Mouse (Mus musculus): ENCODE results near the gene Alkbh4.

Alkbh4 gene

DNA sequence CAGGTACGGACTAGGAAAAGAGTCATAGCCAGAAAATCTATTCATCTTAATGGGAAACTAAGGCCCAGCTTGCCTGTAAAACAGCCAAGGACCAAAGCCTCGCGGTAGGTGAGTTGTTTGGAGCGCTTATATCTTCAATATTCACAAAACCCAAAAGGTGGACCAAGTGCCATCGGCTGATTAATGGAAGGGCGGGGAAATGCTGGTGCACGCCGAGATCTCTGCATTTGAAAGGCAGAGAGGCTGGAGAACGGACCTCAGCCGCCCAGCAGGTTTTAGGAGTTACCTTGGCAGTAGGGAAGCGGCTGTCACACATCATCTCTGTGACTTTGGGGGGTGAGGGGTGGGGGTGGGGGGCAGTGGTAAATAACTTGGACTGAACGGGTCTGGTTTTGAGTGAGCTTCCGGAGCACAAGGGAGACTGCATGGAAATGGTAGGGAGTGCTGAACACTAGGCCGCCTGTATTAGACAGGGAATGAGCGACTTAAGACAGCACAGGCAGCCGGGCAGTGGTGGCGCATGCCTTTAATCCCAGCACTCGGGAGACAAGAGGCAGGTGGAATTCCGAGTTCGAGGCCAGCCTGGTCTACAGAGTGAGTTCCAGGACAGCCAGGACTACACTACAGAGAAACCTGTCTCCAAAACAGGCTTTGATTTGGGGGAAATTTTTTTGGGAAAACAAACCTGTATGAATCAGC lies 495 bp downstream of the Alkbh4 start:
- TF ChIP-seq GATA4 (IDR thresholded peaks at IDR 0.05; ENCODE audit: insufficient replicate concordance, low read length): no peak

DNA sequence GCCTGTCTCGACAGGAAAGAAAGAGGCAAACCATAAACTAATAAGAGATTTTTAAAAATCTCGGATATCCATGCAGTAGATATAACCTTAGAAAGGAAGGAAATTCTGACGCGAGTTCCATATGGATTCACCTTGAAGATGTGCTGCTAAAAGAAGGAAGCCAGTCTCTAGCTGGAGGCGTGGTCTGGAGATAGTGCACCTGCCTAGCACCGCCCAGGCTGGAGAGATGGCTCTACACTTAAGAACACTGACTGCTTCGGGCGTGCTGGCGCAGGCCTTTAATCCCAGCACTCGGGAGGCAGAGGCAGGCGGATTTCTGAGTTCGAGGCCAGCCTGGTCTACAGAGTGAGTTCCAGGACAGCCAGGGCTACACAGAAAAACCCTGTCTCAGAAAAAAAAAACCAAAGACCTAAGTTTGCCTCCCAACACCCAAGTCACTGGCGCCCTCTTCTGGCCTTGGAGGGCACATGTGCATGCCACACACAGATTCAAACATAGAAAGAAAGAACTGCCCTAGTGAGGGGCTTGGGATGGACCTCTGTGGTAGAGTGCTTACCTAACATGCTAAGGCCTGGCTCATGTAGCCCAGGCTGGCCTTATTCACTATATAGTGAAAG lies 1.8 kb downstream of the Alkbh4 start:
- TF ChIP-seq GATA4 (IDR thresholded peaks at IDR 0.05; ENCODE audit: insufficient replicate concordance, low read length): no peak

DNA sequence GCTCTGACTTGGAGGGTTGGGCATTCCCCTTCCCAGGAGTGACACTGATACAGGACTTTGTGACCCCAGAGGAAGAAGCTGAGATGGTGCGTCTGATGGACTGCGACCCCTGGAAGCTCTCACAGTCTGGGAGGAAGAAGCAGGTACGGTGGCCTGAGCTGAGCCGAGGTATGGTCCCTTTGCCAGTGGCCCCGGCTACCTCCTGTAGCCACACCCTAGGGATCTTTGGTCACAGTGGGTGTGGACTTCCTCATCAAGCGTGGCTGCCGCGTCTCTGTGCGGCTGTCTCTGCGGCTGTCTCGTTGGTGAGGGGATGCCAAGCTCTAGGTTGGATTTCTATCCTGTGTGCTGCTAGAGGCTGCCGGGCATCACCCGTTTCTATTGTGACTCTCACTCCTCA lies 3.4 kb downstream of the Alkbh4 start:
- TF ChIP-seq GATA4 (IDR thresholded peaks at IDR 0.05; ENCODE audit: insufficient replicate concordance, low read length): no peak

DNA sequence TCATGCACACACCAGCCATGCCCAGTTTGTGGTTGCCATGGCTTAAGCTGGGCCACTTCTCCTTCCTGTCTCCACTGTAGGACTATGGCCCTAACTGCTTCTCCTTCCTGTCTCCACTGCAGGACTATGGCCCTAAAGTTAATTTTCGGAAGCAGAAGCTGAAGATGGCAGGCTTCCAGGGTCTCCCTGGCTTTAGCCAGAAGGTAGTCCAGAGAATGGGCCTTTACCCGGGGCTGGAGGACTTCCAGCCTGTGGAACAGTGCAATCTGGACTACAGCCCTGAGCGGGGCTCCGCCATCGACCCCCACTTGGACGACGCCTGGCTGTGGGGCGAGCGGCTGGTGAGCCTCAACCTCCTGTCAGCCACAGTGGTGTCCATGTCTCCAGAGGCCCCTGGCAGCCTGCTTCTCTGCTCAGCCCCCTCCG lies 4.1 kb downstream of the Alkbh4 start:
- no peak for TF ChIP-seq GATA4 (IDR thresholded peaks at IDR 0.05; ENCODE audit: insufficient replicate concordance, low read length)

DNA sequence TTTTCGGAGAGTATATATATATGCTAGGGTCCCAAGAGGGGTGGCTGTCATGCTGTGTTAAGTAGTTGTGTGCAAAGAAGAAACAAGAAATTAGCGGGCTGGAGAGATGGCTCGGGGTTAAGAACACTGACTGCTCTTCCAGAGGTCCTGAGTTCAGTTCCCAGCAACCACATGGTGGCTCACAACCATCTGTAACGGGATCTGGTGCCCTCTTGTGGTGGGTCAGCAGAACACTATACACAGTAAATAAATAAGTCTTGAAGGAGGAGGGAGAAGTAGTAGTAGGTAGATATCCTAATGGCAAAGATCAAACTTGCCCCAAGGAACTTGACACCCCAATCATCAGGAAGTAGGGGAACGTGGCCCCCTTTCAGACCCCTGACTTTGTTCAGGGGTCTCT lies 6.8 kb downstream of the Alkbh4 start:
- no peak for TF ChIP-seq GATA4 (IDR thresholded peaks at IDR 0.05; ENCODE audit: insufficient replicate concordance, low read length)

DNA sequence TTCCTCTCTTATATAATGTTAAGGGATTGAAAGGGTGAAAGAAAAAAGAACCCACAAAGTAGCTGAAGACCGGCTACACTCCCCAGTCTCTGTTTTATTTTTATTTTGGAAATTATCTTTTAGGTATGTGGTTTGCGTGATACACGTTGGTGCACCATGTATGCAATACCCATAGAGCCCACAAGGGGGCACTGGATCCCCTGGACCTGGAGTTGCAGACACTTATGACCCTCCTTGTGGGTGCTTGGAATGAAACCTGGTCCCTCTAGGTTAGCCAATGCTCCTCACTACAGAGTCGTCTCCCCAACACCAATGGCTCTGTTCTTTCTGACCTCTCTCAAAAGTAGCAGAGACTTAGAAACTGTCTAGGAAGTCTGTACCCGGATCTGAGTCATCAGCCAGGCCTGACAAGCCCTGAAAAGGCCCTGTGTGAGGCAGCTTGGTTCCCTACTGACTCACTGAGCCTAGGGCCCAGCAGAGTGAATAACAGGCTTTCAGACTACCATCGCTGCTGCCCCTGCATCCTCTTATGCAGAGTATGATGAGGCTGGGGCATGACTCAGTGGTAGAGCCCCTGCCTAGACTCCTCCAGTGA lies 7.3 kb downstream of the Alkbh4 start:
- TF ChIP-seq GATA4 (IDR thresholded peaks at IDR 0.05; ENCODE audit: insufficient replicate concordance, low read length): no peak

DNA sequence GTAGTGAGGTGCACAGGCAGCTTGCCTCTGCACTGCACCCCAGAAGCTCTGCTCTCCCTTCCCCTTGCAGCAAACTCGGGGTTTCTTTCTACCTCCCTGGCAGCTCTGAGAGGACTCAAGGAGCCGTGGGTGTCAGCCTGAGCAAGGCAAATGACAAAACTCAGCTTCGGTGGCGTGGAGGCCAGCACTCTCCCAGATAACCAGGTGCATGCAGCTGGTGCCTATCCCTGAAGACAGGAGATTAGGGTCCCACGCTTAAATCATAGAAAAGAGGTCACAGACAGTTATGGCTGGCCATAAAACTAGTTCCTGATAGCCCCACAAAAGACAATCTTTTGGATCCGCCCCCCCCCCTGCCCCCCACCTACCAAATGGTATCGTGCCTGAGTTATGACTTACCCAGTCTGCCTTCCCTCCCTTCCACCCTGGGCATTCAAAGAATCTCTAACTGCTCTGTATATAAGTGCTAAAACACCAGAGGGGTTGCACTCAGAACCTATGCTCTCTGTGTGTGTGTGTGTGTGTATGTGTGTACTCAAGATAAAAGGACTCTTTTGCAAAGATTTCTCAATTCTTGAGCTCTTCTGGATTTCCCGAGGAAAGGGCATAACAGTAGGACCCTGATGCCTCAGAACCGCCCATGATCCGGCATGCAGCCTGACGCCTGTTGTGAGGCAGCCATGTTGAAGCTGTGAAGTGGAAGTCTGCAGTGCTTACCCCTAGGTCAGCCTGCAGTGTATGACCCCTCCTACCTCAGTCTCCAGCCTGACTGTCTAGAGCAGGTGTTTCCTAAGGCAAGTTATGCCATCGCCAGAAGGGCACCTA lies 8.9 kb downstream of the Alkbh4 start:
- no peak for TF ChIP-seq GATA4 (IDR thresholded peaks at IDR 0.05; ENCODE audit: insufficient replicate concordance, low read length)

DNA sequence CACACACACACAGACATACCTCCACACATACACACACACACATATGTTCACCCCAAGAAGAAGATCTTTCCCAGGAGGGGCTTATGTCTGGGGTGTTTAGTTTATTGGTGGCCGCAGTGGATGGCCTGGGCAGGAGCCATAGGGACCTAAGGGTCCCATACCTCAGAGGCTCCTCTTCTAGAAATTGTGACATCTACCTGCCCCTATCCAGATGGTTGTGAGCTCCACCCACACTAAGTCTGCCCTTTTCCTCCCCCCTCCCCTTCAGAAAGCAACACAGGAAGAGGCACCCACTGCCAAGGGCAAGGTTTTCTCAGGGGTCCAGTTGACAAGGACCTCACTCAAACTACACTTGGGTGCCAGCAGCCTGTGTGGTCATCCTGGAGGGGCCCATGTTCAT lies 11.0 kb downstream of the Alkbh4 start:
- no peak for TF ChIP-seq GATA4 (IDR thresholded peaks at IDR 0.05; ENCODE audit: insufficient replicate concordance, low read length)

DNA sequence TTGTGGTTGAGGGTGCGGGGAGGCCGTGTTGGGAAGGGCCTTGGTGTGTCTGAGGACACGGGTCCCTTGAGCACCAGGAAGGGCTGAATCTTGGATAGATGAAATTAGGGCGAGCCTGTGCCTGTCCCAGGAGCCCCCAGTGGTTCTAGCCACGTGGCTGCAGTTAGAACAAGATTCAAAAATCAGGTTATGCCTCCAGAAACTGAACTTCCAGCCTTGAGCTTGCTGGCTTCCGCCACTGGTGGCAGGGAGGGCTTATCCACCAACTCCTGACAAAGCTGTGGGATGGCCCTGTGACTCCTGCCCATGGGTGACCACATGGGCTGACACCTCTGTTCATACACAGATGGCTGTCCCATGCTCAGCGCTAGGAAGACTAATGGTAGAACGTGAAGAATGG lies 11.8 kb downstream of the Alkbh4 start:
- no peak for TF ChIP-seq GATA4 (IDR thresholded peaks at IDR 0.05; ENCODE audit: insufficient replicate concordance, low read length)

DNA sequence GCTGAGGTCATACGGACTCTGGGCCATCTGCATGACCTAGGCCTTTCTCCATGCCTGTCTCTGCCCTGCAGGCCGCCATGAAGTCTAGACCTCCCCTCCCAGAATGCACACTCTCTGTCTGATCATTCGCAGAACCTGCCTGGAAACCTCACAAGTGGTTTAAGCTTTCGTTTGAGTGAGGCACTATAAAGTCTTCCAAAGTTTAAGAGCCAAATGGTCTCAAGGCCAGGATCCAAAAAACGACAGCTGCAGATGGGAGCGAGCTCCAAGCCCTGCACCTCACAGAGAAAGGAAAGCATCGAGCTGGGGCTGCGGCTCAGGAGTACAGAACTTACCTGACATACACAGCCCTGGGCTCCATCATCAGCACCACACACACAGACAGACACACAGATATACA lies 16.4 kb downstream of the Alkbh4 start:
- TF ChIP-seq GATA4 (IDR thresholded peaks at IDR 0.05; ENCODE audit: insufficient replicate concordance, low read length): no peak

DNA sequence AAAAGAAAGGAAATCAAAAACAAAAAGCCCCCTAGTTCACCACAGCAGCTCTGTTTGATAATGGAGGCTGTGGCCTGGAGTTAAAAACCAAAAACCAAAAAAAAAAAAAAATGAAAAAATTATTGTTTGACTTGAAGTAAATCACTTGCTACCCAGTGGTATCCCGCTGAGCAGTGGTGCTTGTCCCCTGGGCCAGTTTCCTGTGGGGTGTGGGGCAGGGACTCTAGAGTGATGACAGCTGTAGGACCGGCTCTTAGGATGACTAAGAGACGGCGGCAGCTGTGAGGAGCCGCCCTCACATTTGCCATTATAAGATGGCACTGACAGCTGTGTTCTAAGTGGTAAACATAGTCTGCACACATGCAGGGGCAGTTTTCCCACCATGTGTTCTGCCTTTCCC lies 19.5 kb downstream of the Alkbh4 start:
- no peak for TF ChIP-seq GATA4 (IDR thresholded peaks at IDR 0.05; ENCODE audit: insufficient replicate concordance, low read length)

DNA sequence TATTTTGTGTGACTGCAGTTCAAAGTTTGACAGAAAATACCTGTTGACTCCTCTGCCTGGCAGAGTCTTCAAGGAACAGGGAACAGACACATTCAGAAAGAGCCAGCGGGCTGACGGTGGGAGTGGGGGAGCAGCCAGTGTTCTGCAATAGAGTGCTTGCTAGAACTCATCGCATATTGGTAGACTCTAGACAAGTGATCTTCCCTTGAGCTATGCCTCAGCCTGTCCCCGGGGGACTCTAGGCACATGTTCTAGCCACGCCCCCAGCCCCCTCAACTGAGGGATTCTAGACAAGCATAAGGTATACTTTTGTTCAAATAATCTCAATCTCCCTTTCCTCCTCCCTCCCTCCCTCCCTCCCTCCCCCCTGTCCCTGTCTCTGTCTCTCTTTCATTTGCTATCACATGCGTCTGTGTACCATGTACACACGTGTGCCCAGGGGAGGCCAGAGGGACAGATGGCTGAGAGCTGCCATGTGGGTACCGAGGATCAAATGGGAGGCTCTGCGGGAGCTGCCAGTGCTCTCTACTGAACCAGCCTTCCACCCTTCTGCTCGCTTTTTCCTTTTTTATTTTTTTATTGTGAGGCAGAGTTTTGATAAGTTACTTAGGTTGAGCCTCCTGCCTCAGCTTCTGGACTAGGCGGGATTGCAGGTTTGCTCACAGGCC lies 28.0 kb downstream of the Alkbh4 start:
- no peak for TF ChIP-seq GATA4 (IDR thresholded peaks at IDR 0.05; ENCODE audit: insufficient replicate concordance, low read length)

DNA sequence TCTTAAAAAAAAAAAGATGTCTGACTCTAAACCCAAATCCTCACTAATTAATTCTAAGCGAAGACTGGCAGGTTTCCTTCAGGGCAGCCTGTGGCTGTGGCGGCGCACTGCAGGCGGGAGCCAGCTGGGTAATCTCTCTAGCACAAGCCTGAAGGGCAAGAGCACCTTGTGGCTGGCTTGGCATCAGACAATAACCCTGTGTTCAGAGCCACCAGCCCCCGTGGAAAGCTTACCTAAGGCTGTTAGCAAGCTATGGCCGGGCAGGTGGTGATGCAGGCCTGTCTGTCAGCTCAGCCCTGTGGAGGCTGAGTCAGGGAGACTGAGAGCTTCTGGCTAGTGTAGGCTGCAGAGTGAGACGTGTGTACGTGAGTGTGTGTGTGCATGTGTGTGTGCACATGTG lies 29.3 kb downstream of the Alkbh4 start:
- TF ChIP-seq GATA4 (IDR thresholded peaks at IDR 0.05; ENCODE audit: insufficient replicate concordance, low read length): no peak

DNA sequence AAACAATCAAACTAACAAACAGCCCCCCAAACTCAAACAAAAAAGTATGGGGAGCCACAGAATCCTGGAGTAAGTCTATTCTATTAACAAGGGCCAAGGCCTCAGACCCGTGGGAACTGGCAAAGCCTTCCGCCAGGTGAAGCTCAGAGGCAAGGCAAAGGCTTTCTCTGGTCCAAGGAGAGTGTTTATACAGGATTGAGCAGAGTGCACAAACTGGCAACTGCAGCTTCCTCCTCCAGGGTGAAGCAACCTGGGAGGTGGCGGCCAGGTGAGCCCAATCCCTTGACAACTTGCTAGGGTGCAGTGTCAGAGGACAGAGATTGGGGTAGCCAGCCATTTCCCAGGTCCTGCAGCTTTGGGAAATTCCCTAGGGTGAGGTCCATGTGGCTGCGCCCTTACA lies 31.4 kb downstream of the Alkbh4 start:
- TF ChIP-seq GATA4 (IDR thresholded peaks at IDR 0.05; ENCODE audit: insufficient replicate concordance, low read length): no peak

DNA sequence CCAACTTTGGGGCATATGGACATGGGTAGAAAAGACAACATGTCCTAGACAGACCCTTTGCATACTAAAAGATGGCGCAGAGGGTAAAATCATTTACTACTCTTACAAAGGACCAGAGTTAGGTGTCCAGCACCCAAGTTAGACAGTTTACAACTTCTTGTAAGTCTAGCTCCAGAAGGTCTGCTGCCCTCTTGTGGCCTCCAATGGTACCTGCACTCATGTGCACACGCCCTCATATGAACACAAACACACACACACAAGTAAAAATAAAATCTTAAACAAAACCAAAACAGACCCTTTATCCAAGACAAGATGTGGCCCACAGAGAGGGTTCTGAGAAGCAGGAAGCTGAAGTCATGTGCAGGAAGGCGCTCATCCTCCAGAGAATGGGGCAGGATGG lies 32.1 kb downstream of the Alkbh4 start:
- TF ChIP-seq GATA4 (IDR thresholded peaks at IDR 0.05; ENCODE audit: insufficient replicate concordance, low read length): no peak
